Mouse (Mus musculus) heart, embryonic 12.5 days (tissue): Measurements from ENCODE around the gene Metap1d. TPM values are rescaled to one million over a fixed set of nuclear protein-coding genes. Genes with fewer than 3 reads are reported as not detected.

Source experiments
- ATAC-seq: fragments of 200-750 bp; cut with Nextera tagmentation; 2 replicates; pipeline ENCODE4 v1.8.0; 2017; ENCODE audit warnings: moderate TSS enrichment, moderate library complexity; ENCODE audit not compliant: insufficient number of reproducible peaks, low FRiP score
- H3K27ac ChIP-seq: fragments of 300-500 bp; sonication (generic); 2 replicates; pipeline ENCODE4 v1.5.1; 2016; ENCODE audit warnings: mild to moderate bottlenecking, moderate library complexity; ENCODE audit not compliant: poor library complexity, severe bottlenecking
- H3K27me3 ChIP-seq: fragments of 300-500 bp; sonication (generic); replicated peaks from 2 replicates; pipeline ENCODE4 v1.6.1; 2016; ENCODE audit warnings: mild to moderate bottlenecking, moderate library complexity
- H3K36me3 ChIP-seq: fragments of 300-500 bp; sonication (generic); 2 replicates; pipeline ENCODE4 v1.6.1; 2016; ENCODE audit warnings: mild to moderate bottlenecking, moderate library complexity
- H3K4me1 ChIP-seq: fragments of 300-500 bp; sonication (generic); replicated peaks from 2 replicates; pipeline ENCODE4 v1.6.1; 2016; ENCODE audit warnings: mild to moderate bottlenecking
- H3K4me2 ChIP-seq: fragments of 300-500 bp; sonication (generic); 2 replicates; pipeline ENCODE4 v1.6.1; 2016; ENCODE audit warnings: mild to moderate bottlenecking, moderate library complexity
- H3K4me3 ChIP-seq: fragments of 300-500 bp; sonication (generic); 2 replicates; pipeline ENCODE4 v1.5.1; 2016; ENCODE audit warnings: mild to moderate bottlenecking
- H3K9ac ChIP-seq: fragments of 300-500 bp; sonication (generic); 2 replicates; pipeline ENCODE4 v1.6.1; 2016; ENCODE audit warnings: mild to moderate bottlenecking, moderate library complexity
- H3K9me3 ChIP-seq: fragments of 300-500 bp; sonication (generic); replicated peaks from 2 replicates; pipeline ENCODE4 v1.6.1; 2016; ENCODE audit warnings: mild to moderate bottlenecking, moderate library complexity
- WGBS: fragments of 180-500 bp; shearing (Covaris S2); methylation state at CpG from one replicate; pipeline ENCODE4 v1.1.7; 2016; 5-methylcytosine and 5-hydroxymethylcytosine counted together
- polyA plus RNA-seq: library from polyadenylated mRNA; unstranded; fragments of >200 nt; fragmentation: Nextera tagmentation; extraction: Ambion mirVana; gene quantifications from 2 replicates; pipeline ENCODE4 v1.2.1, GENCODE M21; 2016

The Metap1d gene
- polyA plus RNA-seq, 1 experiment from 2014 or later = 35.6 TPM

DNA sequence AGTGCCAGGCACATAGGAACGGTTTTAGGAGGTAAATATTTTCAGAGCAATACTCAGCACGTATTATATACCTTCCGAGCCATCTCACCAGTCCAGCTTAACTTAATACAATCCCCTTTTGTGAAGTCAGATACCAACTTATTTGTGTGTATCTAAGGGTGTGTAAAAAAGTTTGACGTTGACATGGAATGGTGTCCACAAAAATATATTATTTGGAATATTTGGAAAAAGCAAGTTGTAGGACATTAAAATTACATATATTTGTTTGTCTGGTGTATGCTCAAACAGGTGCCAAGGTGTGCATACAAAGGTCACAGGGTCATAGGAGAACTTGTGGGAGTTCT lies 813 bp downstream of the Metap1d start:
- Histone ChIP-seq H3K4me1 (0 out of 2 replicates have a peak, but pooled peaks cover 4% of the 10 kb centered on the region), H3K4me2 (peak overlapping the region; percentile 89), H3K4me3 (peak overlapping the region; percentile 67), H3K36me3 (no peaks in the 10 kb centered on the region), H3K9me3 (no peaks in the 10 kb centered on the region; the same call in 1 of the 2 replicates), H3K27me3 (peaks cover 20% of the 10 kb centered on the region), H3K9ac (no peak overlapping the region), H3K27ac (no peak overlapping the region)
- ATAC-seq = no peak
- WGBS = 36% methylated on average over 4 of the region's 4 CpGs

DNA sequence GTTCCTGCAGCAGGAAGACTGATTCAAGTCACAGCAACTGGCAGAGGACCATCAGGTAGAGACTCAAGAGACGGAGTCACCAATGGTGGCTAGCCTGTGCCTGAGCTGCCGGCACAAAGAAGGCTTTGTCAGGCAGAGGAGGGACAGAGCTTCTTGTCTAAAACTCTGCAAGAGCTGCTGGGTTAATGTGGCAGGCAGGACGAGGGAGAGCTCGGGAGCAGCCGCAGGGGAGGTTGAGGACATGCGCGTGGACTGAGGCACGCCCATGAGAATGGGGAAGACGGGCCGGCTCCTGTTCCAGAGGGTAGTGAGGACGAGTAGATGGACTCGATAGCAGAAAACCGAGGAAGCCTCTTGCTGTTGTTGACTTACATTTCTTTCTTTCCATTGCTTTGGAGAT lies 5.5 kb downstream of the Metap1d start:
- no peak overlapping the region for H3K4me2 ChIP-seq
- no peaks in the 10 kb centered on the region for H3K9me3 ChIP-seq
- H3K27me3 ChIP-seq = no peaks in the 10 kb centered on the region
- H3K27ac ChIP-seq = no peak overlapping the region
- H3K36me3 ChIP-seq = no peaks in the 10 kb centered on the region
- no peak for ATAC-seq
- H3K4me3 ChIP-seq = no peak overlapping the region
- H3K4me1 ChIP-seq = 0 out of 2 replicates have a peak, but pooled peaks cover 5% of the 10 kb centered on the region
- H3K9ac ChIP-seq = no peak overlapping the region
- 65% methylated on average over 13 of the region's 13 CpGs for WGBS

- no peaks in the 10 kb centered on the region for H3K27me3 ChIP-seq
- H3K4me1 ChIP-seq = 0 out of 2 replicates have a peak, but pooled peaks cover 5% of the 10 kb centered on the region
- no peaks in the 10 kb centered on the region for H3K9me3 ChIP-seq
- 76% methylated on average over 1 of the region's 1 CpGs for WGBS
- H3K9ac ChIP-seq = no peak overlapping the region
- no peak for ATAC-seq
- H3K4me2 ChIP-seq = no peak overlapping the region
- H3K27ac ChIP-seq = no peak overlapping the region
- no peak overlapping the region for H3K4me3 ChIP-seq
- no peaks in the 10 kb centered on the region for H3K36me3 ChIP-seq
Observed at GRCm38 (mm10) chr2:71459659-71460058, 6.6 kb downstream of the Metap1d start.

- Histone ChIP-seq H3K36me3 (no peaks in the 10 kb centered on the region), H3K9ac (no peak overlapping the region), H3K27ac (no peak overlapping the region), H3K9me3 (no peaks in the 10 kb centered on the region), H3K4me3 (no peak overlapping the region), H3K4me2 (no peak overlapping the region), H3K27me3 (no peaks in the 10 kb centered on the region), H3K4me1 (peaks cover 8% of the 10 kb centered on the region; the same call in 1 of the 2 replicates)
- 0 out of 2 replicates have a peak, but pooled peaks have one; percentile 40 for ATAC-seq
- 63% methylated on average over 6 of the region's 6 CpGs for WGBS
Observed at GRCm38 (mm10) chr2:71461139-71461538, 8.1 kb downstream of the Metap1d start.

GRCm38 (mm10) chr2:71461589-71461988 lies 8.5 kb downstream of the Metap1d start:
- no peaks in the 10 kb centered on the region for H3K36me3 ChIP-seq
- no peaks in the 10 kb centered on the region for H3K27me3 ChIP-seq
- ATAC-seq = peak; percentile 89
- no peak overlapping the region for H3K4me3 ChIP-seq
- H3K9me3 ChIP-seq = no peaks in the 10 kb centered on the region
- no peak overlapping the region for H3K4me2 ChIP-seq
- no peak overlapping the region for H3K9ac ChIP-seq
- no peak overlapping the region for H3K27ac ChIP-seq
- 21% methylated on average over 6 of the region's 7 CpGs for WGBS
- peaks cover 10% of the 10 kb centered on the region; the same call in 1 of the 2 replicates for H3K4me1 ChIP-seq

DNA sequence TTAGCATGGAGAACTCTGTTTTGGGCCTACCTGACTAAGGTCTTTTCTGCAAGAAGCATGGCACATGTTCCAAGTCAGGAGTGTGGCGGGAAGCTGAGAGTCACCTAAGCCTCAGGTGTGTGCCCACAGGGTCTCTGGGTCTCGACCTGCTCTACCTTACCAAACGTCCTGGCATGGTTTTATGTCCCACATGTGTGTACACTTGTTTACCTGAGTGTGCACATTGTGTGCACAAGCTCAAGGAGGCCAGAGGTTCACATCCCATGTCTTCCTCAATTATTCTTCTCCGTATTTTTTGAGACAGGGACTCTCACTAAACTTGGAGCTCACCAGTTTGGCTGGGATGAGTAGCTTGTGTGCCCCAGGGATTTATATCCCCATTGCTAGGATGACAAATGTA lies 9.0 kb downstream of the Metap1d start:
- H3K4me2 ChIP-seq = no peak overlapping the region
- H3K4me1 ChIP-seq = peaks cover 10% of the 10 kb centered on the region; the same call in 1 of the 2 replicates
- no peaks in the 10 kb centered on the region for H3K36me3 ChIP-seq
- 82% methylated on average over 4 of the region's 4 CpGs for WGBS
- H3K9me3 ChIP-seq = no peaks in the 10 kb centered on the region
- no peak overlapping the region for H3K4me3 ChIP-seq
- H3K27me3 ChIP-seq = no peaks in the 10 kb centered on the region
- H3K27ac ChIP-seq = no peak overlapping the region
- no peak for ATAC-seq
- H3K9ac ChIP-seq = no peak overlapping the region

DNA sequence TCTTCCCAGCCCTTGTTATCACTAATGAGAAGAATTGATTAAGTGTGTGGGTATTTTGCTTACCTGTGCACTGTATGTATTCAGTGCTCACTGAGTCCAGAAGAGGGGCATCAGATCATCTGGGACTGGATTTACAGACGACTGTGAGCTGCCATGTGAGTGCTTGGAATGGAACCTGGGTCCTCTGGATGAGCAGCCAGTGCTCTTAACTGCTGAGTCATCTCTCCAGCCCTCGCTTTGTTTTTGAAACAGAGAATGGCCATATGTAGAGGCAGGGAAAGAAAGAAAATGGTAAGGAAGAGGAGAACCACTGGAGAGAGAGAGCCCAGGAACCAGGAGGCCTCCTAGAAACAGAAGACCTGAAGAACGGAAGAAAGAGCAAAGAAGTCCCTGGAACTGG lies 9.5 kb downstream of the Metap1d start:
- Histone ChIP-seq H3K36me3 (no peaks in the 10 kb centered on the region), H3K27me3 (no peaks in the 10 kb centered on the region), H3K9ac (no peak overlapping the region), H3K4me1 (peaks cover 10% of the 10 kb centered on the region; the same call in 1 of the 2 replicates), H3K4me3 (no peak overlapping the region), H3K9me3 (no peaks in the 10 kb centered on the region), H3K27ac (no peak overlapping the region), H3K4me2 (no peak overlapping the region)
- 71% methylated on average over 3 of the region's 3 CpGs for WGBS
- ATAC-seq = peak; percentile 23; the same call in 1 of the 2 replicates

- H3K4me3 ChIP-seq = no peak overlapping the region
- H3K9me3 ChIP-seq = no peaks in the 10 kb centered on the region
- WGBS = 21% methylated on average over 6 of the region's 6 CpGs
- H3K27me3 ChIP-seq = no peaks in the 10 kb centered on the region
- ATAC-seq = no peak
- no peaks in the 10 kb centered on the region for H3K36me3 ChIP-seq
- H3K9ac ChIP-seq = 0 out of 2 replicates have a peak overlapping the region, but pooled peaks have one; percentile 25
- H3K4me2 ChIP-seq = no peak overlapping the region
- no peak overlapping the region for H3K27ac ChIP-seq
- H3K4me1 ChIP-seq = peaks cover 10% of the 10 kb centered on the region; the same call in 1 of the 2 replicates
Observed at GRCm38 (mm10) chr2:71466103-71466502, 13.0 kb downstream of the Metap1d start.

GRCm38 (mm10) chr2:71466861-71467450 lies 13.9 kb downstream of the Metap1d start:
- H3K27me3 ChIP-seq = no peaks in the 10 kb centered on the region
- H3K4me2 ChIP-seq = no peak overlapping the region
- H3K4me3 ChIP-seq = no peak overlapping the region
- 68% methylated on average over 11 of the region's 11 CpGs for WGBS
- ATAC-seq = no peak
- H3K36me3 ChIP-seq = no peaks in the 10 kb centered on the region
- H3K4me1 ChIP-seq = peaks cover 5% of the 10 kb centered on the region; the same call in 1 of the 2 replicates
- no peak overlapping the region for H3K27ac ChIP-seq
- H3K9me3 ChIP-seq = no peaks in the 10 kb centered on the region
- no peak overlapping the region for H3K9ac ChIP-seq

GRCm38 (mm10) chr2:71471094-71471493 lies 18.0 kb downstream of the Metap1d start:
- Histone ChIP-seq H3K9me3 (no peaks in the 10 kb centered on the region), H3K4me2 (no peak overlapping the region), H3K27me3 (no peaks in the 10 kb centered on the region), H3K27ac (no peak overlapping the region), H3K4me1 (peaks cover 7% of the 10 kb centered on the region), H3K9ac (no peak overlapping the region), H3K4me3 (no peak overlapping the region), H3K36me3 (no peaks in the 10 kb centered on the region)
- WGBS = 77% methylated on average over 6 of the region's 6 CpGs
- no peak for ATAC-seq

DNA sequence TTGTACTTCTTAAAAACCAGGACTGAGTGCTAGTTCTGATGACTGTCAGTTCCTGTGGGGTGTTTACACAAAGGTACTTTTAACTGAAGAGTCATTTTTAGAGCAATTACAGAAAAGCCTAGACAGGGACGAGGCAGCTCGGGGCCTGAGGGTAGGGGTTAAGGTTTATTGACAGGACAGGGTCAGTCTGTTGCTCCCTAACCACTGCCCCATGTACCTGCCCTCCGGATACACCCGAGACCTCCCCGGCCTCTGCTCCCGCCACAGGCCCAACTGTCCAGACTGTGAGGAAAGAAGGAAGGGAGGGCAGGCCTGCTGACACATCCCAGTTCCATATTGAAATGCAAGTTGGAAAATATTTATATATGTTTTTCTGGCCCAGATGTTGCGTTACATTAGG lies 20.8 kb downstream of the Metap1d start:
- Histone ChIP-seq H3K9me3 (peaks cover 5% of the 10 kb centered on the region; the same call in 1 of the 2 replicates), H3K4me2 (no peak overlapping the region)
- ATAC-seq = no peak

DNA sequence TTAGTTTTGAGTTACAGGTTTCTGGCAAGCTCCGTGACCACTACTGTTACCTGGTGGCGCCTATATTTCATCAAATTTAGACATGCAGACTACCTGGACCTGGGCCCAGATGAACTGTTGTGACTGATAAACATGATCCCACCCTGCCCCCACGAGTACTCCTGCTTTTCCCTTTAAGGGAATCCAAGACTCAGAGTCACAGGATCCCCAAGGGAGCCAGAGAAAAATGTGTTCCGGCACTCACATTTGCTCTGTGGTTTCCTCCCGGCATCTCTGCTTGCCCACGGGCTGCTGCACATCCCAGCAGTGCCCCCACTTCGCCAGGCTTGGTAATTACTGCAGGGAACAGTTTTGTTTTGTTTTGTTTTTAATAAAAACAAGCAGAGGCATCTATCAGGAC lies 21.3 kb downstream of the Metap1d start:
- Histone ChIP-seq H3K27me3 (no peaks in the 10 kb centered on the region), H3K4me3 (no peak overlapping the region), H3K4me2 (no peak overlapping the region), H3K9ac (no peak overlapping the region), H3K36me3 (no peaks in the 10 kb centered on the region), H3K9me3 (peaks cover 5% of the 10 kb centered on the region; the same call in 1 of the 2 replicates), H3K27ac (no peak overlapping the region), H3K4me1 (peaks cover 5% of the 10 kb centered on the region; the same call in 1 of the 2 replicates)
- ATAC-seq = no peak
- WGBS = 48% methylated on average over 7 of the region's 7 CpGs

More for the DNA sequence above, 20.8 kb downstream of the Metap1d start:
- Histone ChIP-seq H3K4me1 (peaks cover 5% of the 10 kb centered on the region; the same call in 1 of the 2 replicates), H3K27ac (no peak overlapping the region), H3K9ac (no peak overlapping the region), H3K27me3 (no peaks in the 10 kb centered on the region), H3K4me3 (no peak overlapping the region), H3K36me3 (no peaks in the 10 kb centered on the region)
- WGBS = 77% methylated on average over 7 of the region's 7 CpGs
